Mouse (Mus musculus): Measurements from ENCODE around the gene Tanc1.
"Not testable (repeated sequence)": the region's sequence is repeated elsewhere in the genome, so short reads cannot be mapped to it uniquely, and the experiment has no call there.

Tanc1 gene

DNA sequence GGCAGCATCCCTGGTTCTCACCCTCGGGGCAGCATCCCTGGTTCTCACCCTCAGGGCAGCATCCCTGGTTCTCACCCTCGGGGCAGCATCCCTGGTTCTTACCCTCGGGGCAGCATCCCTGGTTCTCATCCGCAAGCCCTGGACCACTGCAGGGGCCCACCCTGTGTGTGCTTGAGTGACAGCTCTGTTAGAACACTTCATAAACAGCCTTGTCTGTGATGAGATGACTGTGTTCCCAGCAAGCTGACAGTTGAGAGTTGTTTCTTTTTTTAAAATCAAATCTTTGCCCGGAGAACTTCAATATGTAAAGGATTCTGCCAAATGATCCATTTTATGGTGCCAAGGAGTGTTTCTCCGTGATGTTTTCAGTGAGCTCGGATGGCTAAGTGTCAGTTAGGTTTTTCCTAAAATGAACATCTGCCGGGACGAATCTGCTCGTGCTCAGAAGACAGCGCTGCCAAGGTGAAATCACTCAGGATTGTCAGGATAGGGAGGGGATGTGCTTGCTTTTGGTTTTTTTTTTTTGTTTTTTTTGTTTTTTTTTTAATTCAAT is 216.3 kb downstream of the Tanc1 start:
- DNase-seq (ENCODE audit: inconsistent ontology term), result no peak

DNA sequence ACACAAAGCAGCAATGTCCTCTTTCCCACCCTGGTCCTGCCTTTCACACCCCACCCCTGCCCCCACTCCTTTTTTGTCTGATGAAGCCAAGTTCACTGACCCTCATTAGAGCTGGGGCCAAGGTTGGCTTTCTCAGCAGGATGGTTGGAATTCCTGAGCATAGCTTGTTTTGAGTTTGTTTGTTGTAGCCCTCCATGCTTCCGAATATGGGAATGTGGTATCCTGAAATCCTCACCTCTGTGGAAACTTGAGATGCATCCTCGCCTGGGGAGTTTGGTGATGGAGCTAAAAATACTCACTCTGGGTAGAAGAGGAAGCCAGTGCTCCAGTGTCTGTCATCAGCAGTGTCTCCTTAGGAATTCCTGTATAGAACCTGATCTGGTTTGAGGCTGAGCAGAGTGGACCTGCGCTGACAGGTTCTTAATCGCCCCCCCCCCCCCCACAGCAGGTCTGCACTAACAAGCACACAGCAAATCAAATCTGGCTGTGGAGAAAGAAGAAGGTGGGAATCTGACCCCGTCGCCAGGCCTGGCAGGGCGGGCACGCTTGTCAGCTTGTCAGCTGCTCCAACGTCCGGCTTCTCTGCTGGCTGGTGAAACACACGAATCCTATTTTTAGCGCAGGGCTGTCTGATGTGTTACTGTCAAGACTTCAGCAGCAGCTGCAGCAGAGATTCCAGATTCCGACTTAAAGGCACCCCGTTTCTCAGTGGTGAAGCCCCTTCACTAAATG is 217.1 kb downstream of the Tanc1 start:
- DNase-seq (ENCODE audit: inconsistent ontology term), result peak; percentile 100

DNA sequence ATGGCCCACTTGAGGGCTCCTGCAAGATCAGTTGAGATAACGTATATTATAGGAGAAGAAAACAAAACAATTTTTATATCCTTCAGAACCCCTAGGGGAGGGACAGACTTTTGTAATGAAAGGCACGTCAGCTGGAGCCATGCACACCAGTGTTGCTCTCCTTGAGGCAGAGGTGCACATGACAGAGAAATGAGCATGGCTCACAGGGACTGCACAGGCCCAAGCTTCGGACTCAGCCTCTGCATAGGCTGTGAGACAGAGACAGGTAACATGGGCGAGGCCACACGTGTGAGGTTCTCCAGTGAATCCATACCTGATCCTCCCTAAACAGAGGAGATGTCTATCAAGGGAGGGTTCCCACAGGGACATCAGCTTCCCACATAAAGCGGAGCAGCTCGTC is 217.9 kb downstream of the Tanc1 start:
- DNase-seq (ENCODE audit: inconsistent ontology term), result no peak

DNA sequence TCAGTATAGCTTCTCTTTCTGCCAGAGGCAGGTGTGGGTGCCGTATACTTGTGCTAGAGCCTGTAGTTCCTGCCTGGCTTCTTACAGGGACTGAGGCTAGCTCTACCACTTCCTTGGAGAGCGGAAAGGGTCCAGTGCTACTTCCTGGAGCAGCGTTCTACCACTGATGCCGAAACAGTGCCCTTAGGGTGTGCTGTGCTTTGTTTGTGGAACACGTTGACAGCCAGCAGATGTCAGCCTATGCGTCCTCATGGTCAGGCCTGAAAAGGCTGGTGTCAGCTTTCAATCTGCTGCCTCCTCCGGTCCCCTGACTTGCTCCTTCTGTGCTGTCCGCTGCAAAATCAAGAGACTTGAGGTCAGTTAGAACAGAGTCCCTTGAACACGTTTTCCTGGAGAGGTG is 218.3 kb downstream of the Tanc1 start:
- no peak for DNase-seq (ENCODE audit: inconsistent ontology term)

DNA sequence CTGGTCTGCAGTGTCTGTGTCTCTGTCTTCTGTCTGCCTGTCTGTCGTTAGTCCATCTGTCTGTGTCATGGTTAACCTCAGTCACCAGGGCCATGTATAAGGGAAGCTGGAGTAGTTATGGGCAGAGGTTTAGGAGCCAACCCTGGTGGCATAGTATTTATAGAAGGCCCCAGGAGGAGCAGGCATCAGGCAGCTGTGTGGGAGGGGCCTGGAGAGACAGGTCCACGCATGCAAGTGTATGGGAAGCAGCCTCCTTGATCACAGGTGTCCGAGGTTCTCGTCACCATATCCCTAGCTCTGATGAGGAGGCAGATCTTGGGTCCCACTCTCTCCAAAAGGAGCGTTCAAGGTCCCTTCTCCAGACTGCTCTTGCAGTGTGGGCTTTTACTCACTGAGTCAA is 219.1 kb downstream of the Tanc1 start:
- no peak for DNase-seq (ENCODE audit: inconsistent ontology term)

DNA sequence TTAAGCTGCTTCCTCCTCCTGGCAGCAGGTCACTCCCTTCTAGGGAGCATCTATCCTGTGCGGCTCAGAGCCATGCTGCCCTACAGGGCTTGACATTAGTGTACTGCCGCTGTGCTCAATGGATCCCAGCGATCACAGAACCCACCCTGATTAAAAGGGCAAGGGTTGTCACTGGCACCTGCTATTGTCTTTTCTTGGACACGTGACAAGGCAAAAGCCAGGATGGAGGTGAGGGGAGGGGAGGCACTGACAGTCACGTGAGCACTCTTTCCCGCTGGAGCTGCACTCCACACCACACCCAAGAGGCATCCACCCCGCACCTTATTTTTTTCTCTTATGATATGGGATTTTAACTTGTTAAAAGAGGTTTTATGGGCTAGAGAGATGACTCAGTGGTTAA is 220.0 kb downstream of the Tanc1 start:
- no peak for DNase-seq (ENCODE audit: inconsistent ontology term)

DNA sequence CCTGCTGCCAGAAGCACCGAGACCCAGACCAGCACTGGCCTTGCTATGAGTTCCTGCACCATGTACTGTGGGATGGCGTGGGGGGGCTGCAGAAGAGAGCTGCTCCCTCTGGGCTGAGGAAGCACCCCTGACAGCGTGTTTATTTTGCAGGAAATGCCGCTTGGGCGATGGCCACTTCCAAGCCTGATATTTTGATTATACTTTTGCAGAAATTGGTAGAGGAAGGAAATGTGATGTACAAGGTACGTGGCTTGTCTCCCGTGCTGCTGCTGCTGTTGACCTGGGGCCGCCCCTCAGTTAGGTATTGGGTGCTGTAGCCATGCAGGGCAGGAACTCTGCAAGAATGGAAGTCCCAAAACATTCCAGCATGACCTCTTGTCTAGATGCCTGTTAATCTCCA is 227.0 kb downstream of the Tanc1 start:
- no peak for DNase-seq (ENCODE audit: inconsistent ontology term)

DNA sequence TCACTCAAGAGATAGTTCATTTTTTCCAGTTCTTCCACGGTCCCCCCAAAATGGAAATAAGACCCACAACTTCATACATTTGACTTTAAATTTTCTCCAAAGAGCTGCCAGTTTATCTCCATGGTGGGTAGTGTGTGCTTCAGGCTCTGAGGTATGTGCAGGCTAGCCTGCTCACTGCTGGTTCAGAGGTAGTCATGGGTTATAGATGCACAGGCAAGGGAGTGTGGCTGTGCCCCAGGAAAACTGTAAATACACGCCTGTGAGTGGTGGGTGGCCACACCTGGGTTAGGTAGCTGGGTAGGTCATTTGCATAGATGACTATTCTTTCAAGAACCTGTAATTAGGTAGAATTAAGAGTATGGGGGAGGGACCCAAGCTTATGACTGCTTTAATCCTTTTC is 227.9 kb downstream of the Tanc1 start:
- no peak for DNase-seq (ENCODE audit: inconsistent ontology term)

DNA sequence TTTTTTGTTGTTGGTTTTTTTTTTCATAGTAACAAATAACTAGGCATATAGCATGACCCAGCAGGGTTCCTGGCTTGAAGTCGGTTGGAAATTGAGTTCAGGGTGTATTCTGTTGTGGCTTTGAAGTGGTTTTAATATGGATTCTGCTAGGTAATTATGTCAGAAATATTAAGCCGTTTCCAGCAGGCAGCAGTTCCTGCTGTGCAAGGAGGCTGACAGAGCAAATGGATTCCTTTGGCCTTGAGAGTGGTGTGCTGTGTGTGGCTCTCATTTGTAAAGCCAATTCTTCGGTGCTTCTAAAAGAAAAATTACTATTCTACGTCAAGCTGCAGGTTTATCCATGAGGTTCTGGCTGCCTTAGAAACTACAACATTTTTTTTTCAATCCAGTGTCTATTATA is 228.3 kb downstream of the Tanc1 start:
- no peak for DNase-seq (ENCODE audit: inconsistent ontology term)

DNA sequence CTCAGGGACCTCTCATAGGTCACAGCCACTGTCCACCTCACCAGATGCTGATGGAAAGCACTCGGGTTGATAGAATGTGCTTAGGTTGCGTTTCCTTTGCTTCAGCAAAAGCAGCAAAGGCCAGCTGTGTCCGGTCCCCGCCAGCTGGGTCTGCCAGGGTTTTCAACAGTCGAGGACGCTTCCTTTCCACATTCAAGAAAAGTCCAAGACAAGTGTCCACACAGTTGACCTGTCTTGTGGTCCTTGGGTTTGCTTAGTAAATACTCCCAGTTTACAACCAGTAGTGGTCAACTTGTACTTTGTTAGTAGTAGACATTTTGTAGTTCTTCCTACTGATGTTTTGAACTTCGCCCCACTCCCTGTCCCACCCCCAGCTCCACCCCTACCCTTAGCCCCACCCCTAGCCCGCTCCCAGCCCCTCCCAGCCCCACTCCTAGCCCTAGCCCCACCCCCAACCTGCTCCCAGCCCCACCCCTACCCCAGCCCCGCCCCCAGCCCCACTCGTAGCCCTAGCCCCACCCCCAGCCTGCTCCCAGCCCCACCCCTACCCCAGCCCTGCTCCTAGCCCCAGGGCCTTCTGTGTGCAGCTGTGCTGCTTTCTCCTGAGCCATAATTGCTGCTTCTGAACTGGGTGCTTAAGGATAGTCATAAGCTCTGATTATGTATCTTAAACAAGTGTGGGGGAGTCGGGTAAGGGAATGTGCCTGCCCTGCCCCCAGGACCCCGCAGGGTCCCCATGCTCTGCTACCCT is 229.5 kb downstream of the Tanc1 start:
- no peak for DNase-seq (ENCODE audit: inconsistent ontology term)

DNA sequence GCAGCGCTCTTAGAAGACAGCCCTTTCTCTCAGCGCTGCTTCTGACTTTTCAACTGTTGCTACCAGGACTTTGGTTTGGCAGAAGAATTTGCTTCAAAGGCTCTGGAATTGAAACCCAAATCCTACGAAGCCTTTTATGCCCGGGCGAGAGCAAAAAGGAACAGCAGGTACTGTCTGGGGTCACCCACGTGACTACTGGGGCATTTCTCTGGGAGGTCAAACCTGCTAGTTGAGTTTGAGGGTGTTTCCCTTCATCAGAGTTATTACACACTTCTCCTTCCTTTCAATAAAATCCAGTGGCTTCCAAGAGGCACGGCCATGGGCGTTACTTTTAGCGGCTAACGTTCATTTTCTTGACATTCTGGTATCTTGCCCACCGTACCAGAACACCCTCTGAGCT is 230.1 kb downstream of the Tanc1 start:
- DNase-seq (ENCODE audit: inconsistent ontology term), result no peak

DNA sequence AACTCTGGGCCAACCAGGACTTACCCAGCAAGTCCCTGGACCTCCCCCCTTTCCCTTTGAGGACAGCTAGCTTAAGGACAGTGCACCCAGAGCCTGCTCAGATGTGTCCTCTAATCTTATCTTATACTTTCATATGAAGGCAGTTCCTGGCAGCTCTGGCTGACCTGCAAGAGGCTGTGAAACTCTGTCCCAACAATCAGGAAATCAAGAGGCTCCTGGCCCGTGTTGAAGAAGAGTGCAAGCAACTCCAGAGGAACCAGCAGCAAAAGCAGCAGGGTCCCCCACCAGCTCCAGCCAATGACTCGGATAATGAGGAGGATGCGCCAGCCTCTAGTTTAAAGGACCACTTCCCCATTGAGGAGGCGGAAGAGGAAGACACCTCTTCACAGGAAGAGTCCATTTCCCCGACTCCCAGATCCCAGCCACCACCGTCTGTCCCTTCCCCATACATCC is 230.7 kb downstream of the Tanc1 start:
- DNase-seq (ENCODE audit: inconsistent ontology term), result no peak

DNA sequence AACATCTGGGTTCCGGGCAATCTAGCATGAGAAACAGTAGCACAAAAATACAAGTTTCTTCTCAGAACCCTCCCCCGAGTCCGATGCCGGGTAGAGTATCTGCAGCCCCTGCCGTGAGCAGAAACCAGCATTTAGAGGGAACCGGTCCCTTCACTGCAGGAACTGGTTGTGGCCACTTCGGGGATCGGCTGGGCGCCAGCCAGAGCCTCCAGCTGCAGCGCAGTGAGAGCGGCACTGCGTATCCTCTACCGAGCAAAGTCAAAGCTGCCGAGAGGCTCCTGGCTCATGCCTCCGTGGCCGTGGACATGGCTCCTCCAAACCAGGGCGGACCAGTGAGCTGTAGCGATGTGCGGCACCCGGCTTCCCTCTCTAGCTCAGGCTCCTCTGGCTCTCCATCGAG is 231.3 kb downstream of the Tanc1 start:
- no peak for DNase-seq (ENCODE audit: inconsistent ontology term)

DNA sequence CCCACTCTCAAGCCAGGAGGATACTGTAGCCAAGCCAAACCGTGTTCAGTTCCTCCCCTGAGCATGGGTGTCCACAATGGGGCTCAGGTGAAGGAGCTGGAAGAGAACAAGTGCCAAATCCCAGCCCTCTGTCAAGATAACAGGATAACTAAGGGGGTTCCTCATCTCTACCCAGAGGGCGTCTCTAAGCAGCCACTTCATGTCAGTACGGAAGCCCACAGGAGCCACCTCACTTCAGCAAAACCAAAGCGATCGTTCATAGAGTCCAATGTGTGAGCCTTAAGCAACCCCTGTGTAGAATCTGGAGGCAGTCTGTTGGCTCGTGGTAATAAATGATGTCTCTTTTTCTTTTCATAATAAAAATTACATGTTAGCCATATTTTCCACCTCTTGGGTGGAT is 232.0 kb downstream of the Tanc1 start:
- no peak for DNase-seq (ENCODE audit: inconsistent ontology term)

DNA sequence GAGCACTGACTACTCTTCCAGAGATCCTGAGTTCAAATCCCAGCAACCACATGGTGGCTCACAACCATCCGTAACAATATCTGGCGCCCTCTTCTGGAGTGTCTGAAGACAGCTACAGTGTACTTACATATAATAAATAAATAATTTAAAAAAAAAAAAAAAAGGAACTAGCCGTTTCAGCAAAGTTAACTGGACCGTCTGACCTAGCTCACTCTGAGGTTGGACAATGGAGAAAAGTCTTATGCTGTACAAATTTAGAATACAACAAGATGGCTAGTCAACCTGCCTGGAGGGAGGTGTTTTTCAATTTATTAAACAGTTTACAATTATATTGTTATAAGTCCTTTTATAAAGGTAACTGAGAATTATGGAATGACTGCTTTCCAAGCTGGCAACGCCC is 240.0 kb downstream of the Tanc1 start:
- DNase-seq (ENCODE audit: inconsistent ontology term), result not testable (repeated sequence)

DNA sequence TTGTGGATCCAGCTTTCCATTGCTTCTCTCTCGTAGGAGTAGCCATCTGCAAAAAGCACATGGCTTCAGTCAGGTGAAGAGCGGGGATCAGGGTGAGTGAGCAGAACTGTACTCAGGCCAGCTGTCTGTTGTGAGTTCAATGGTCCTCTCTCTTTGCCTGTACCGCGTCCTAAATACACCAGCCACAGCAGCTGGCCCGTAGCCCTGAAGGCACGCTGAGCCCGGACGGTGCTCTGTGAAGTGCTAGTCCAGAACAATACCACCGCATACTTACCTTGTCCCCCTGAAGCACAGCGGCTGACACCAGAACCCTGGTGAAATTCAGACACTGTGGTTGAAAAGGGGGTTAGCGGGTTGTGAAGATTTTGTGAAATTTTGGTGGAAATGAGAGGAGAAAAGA is 241.1 kb downstream of the Tanc1 start:
- DNase-seq (ENCODE audit: inconsistent ontology term), result no peak

DNA sequence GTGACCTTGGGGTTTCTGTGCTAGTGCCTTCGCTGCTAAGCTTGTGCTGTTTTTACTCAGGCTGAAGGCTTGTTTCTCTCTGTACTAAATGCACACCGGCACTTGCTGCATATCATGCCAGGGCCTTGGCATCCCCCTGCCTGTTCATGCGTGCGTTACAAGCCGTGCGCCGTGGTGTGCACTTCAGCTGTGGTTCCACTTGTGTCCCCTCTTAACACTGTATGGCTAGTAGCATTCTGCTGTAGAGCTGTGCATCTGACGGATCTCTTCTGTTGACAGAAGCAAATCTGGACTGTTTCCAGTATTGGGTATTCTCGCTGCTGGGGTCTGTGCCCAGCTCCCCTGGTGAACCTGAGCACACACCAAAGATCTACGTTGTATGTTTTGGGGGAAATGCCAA is 241.7 kb downstream of the Tanc1 start:
- no peak for DNase-seq (ENCODE audit: inconsistent ontology term)

DNA sequence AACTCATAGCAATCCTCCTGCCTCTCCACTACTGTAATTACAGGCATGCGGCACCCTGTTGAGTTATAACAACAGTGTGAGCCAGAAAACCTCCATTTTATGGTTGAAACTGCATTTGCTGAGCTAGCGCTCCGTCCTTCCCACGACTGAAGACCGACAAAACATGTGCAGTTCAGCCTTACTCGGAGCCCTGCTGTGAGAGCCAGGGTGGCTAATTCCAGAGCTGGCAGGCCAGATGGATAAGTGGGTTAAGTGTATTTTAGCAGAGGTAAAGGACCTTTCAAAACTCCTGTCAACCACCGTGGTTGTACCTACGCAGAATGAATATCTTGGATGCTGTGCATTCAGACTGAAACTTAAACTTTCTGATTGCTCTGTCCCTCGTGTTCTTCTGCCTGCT is 242.5 kb downstream of the Tanc1 start:
- no peak for DNase-seq (ENCODE audit: inconsistent ontology term)

DNA sequence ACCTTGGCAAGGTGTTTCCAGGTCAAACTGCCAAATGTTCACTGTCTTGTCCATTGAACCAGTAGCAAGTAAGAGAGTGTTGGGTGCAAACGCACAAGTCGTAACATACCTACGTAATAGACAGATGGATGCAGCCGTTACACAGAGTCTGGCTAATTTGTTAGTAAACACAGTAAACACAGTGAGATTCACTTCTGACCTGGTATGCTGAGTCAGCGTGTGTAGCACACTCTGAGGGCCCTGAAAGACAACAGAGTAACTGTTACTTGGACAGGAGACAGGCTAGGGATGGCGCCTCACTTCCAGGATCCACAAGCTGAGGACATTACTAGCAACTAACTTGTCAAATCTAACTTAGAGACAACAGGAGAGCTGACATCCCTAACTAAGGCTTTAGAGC is 250.8 kb downstream of the Tanc1 start:
- no peak for DNase-seq (ENCODE audit: inconsistent ontology term)

DNA sequence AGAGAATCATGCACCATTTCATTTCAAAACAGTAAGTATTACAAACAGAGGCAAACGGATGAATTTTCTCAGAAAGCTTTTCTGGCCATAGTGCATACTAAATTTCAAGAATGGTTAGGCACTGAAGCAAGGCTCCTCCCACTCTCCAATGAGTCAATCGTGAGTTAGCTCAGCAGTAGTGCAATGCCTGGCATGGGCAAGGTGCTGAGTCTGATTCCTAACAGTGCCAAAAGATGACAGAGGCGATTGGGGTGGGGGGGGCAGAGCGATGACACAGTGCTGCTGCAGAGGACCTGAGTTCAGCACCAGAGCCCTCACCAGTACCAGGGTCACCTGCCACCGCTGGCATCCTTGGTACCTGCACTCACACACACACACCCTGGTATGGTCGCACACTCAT is 258.7 kb downstream of the Tanc1 start:
- peak; percentile 73 for DNase-seq (ENCODE audit: inconsistent ontology term)

DNA sequence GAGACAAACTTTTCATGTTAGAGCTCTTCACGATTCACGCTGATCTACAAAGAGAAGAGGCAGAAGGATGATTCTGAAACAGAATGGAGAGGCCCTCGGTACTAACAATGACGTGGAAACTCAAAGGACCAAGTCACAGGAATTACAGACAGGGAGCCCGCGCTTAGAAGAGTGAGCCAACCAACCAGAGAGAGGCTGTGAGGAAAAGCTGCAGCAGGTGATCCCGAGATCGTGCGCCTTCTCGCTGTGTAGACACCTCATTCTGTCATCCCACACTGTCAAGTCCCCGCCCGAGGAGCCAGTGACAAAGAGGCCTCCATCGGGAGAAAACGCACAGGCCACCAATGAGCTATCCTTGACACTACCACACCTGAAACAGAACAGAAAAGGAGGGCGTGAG is 264.6 kb downstream of the Tanc1 start:
- no peak for DNase-seq (ENCODE audit: inconsistent ontology term)

DNA sequence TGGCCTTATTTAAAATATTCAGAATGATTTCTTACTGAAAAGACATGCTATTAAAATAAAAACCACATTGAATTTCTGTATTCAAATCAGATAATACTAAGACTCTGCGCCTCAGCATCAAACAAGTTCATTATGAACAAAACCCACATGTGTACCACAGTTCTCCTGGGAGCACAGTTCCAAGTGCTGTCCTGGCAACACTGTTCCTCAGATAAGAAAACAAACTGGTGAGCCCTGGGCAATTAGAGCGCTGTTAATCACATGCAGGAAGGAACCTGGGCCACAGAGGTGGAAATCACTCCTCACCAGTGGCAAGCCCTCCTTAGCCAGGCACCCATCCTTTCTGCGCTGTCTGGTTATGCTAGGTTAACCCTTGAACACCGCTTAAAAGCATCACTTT is 265.5 kb downstream of the Tanc1 start:
- DNase-seq (ENCODE audit: inconsistent ontology term), result no peak

DNA sequence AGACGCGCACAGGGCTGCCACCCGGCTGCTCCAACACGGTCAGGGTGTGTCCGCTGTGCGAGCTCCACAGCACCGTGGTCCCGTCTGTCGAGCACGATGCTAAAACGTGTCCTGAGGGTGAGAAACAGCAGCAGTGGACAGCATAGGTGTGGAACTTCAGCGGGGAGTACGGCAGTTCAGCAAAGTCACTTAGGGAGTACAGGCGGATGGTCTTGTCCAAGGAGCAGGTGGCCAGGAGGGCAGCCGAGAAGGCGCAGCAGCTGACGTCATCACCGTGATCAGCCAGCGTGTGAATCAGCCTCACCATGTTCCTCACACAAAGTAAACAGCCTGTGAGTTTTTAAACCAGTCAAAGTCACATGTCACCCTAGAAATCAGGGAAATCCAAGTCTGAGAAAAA is 266.4 kb downstream of the Tanc1 start:
- DNase-seq (ENCODE audit: inconsistent ontology term), result no peak
